Mouse (Mus musculus): ENCODE results near the gene Rnf185.
A peak's percentile ranks its signal among the peaks of the same experiment; 100 is the strongest.

The Rnf185 gene

GRCm38 (mm10) chr11:3394520-3394919 is 57.6 kb downstream of the Rnf185 start:
- DNase-seq (ENCODE audit: low spot score in 2 of 2) = no peak

GRCm38 (mm10) chr11:3392526-3392925 is 59.6 kb downstream of the Rnf185 start:
- no peak for DNase-seq (ENCODE audit: low spot score in 2 of 2)

- no peak for DNase-seq (ENCODE audit: low spot score in 2 of 2)
These were observed 61.4 kb downstream of the Rnf185 start for GRCm38 (mm10) chr11:3390789-3391188.

- DNase-seq (ENCODE audit: low spot score in 2 of 2) = no peak
These were observed 62.2 kb downstream of the Rnf185 start for GRCm38 (mm10) chr11:3389996-3390395.

- DNase-seq (ENCODE audit: low spot score in 2 of 2) = no peak
These were observed 64.5 kb downstream of the Rnf185 start for GRCm38 (mm10) chr11:3387482-3388196.

GRCm38 (mm10) chr11:3386941-3387368 is 65.2 kb downstream of the Rnf185 start:
- DNase-seq (ENCODE audit: low spot score in 2 of 2) = peak; percentile 77 to 86

- no peak for DNase-seq (ENCODE audit: low spot score in 2 of 2)
These were observed 69.3 kb downstream of the Rnf185 start for GRCm38 (mm10) chr11:3382602-3383594.

- no peak for DNase-seq (ENCODE audit: low spot score in 2 of 2)
These were observed 70.9 kb downstream of the Rnf185 start for GRCm38 (mm10) chr11:3381148-3381814.

- no peak for DNase-seq (ENCODE audit: low spot score in 2 of 2)
These were observed 72.7 kb downstream of the Rnf185 start for GRCm38 (mm10) chr11:3379427-3379826.

- no peak for DNase-seq (ENCODE audit: low spot score in 2 of 2)
These were observed 77.4 kb downstream of the Rnf185 start for GRCm38 (mm10) chr11:3374741-3375140.

GRCm38 (mm10) chr11:3374293-3374645 is 77.9 kb downstream of the Rnf185 start:
- peak in 1 of 2 experiments; percentile 30 for DNase-seq (ENCODE audit: low spot score in 2 of 2)

GRCm38 (mm10) chr11:3373591-3374292 is 78.4 kb downstream of the Rnf185 start:
- no peak for DNase-seq (ENCODE audit: low spot score in 2 of 2)

GRCm38 (mm10) chr11:3371599-3372295 is 80.4 kb downstream of the Rnf185 start:
- DNase-seq (ENCODE audit: low spot score in 2 of 2) = no peak

GRCm38 (mm10) chr11:3370928-3371598 is 81.1 kb downstream of the Rnf185 start:
- peak; percentile 70 to 77 for DNase-seq (ENCODE audit: low spot score in 2 of 2)

GRCm38 (mm10) chr11:3370162-3370561 is 82.0 kb downstream of the Rnf185 start:
- no peak for DNase-seq (ENCODE audit: low spot score in 2 of 2)

GRCm38 (mm10) chr11:3369449-3369848 is 82.7 kb downstream of the Rnf185 start:
- DNase-seq (ENCODE audit: low spot score in 2 of 2) = no peak

GRCm38 (mm10) chr11:3368983-3369382 is 83.2 kb downstream of the Rnf185 start:
- DNase-seq (ENCODE audit: low spot score in 2 of 2) = no peak

- no peak for DNase-seq (ENCODE audit: low spot score in 2 of 2)
These were observed 85.8 kb downstream of the Rnf185 start for GRCm38 (mm10) chr11:3366411-3366810.
